Mouse (Mus musculus) heart, embryonic 11.5 days (tissue): ENCODE measurements at regions not wholly inside any gene's neighbourhood (a gene's known extent, or its start where the extent isn't known, plus 50 kb on each side); places are given as distances from the start of the nearest gene placed in this dataset.
A peak's percentile ranks its signal among the peaks of the same experiment; 100 is the strongest.

ENCODE experiments used
- ATAC-seq: fragments of 200-750 bp; cut with Nextera tagmentation; replicated peaks from 2 replicates; pipeline ENCODE4 v1.8.0; 2017; ENCODE audit warnings: moderate library complexity; ENCODE audit not compliant: insufficient number of reproducible peaks, low FRiP score, low TSS enrichment
- H3K27ac ChIP-seq: fragments of 300-500 bp; sonication (generic); 2 replicates; pipeline ENCODE4 v1.5.1; 2014; ENCODE audit warnings: mild to moderate bottlenecking, low read depth, low read length
- H3K27me3 ChIP-seq: fragments of 300-500 bp; sonication (generic); 2 replicates; pipeline ENCODE4 v1.6.1; 2014; ENCODE audit warnings: mild to moderate bottlenecking, low read length, mixed read lengths; ENCODE audit not compliant: control insufficient read depth, insufficient read depth
- H3K36me3 ChIP-seq: fragments of 300-500 bp; sonication (generic); 2 replicates; pipeline ENCODE4 v1.6.1; 2014; ENCODE audit warnings: mild to moderate bottlenecking, low read length, moderate library complexity, mixed read lengths; ENCODE audit not compliant: control insufficient read depth, insufficient read depth
- H3K4me1 ChIP-seq: fragments of 300-500 bp; sonication (generic); 2 replicates; pipeline ENCODE4 v1.6.1; 2014; ENCODE audit warnings: low read length; ENCODE audit not compliant: control insufficient read depth, insufficient read depth
- H3K4me2 ChIP-seq: fragments of 300-500 bp; sonication (generic); 2 replicates; pipeline ENCODE4 v1.6.1; 2014; ENCODE audit warnings: mild to moderate bottlenecking, moderate library complexity
- H3K4me3 ChIP-seq: fragments of 300-500 bp; sonication (generic); 2 replicates; pipeline ENCODE4 v1.5.1; 2014; ENCODE audit warnings: low read depth, low read length
- H3K9ac ChIP-seq: fragments of 300-500 bp; sonication (generic); 2 replicates; pipeline ENCODE4 v1.6.1; 2014; ENCODE audit warnings: mild to moderate bottlenecking, low read depth, low read length, moderate library complexity
- H3K9me3 ChIP-seq: fragments of 300-500 bp; sonication (generic); replicated peaks from 2 replicates; pipeline ENCODE4 v1.6.1; 2016; ENCODE audit warnings: low read length; ENCODE audit not compliant: control insufficient read depth
- WGBS: fragments of 180-500 bp; shearing (Covaris S2); extraction: QIAGEN DNeasy Blood & Tissue Kit; methylation state at CpG from one replicate; pipeline ENCODE4 v1.1.7; 2014; ENCODE audit not compliant: insufficient replicate concordance; 5-methylcytosine and 5-hydroxymethylcytosine counted together

DNA sequence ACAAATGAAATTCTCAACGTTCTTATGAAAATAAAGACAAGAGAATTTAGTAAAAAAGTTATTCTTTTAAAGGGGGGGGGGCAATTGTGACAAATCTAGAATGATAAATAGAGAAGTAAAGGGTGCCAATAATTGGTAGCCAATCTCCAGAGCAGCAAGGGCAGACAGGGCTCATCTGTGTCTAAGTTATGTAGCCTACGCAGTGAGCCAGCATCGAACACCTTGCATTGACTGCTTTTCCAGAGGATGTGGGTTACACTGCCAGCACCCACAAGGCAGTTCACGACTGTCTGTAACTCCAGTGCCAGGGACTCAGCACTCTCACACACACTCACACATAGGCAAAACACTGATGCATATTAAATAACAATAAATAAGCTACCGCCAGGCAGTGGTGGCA lies 94.7 kb upstream of the Ednrb start:
- H3K36me3 ChIP-seq, result no peaks in the 10 kb centered on the region
- H3K4me1 ChIP-seq, result no peaks in the 10 kb centered on the region
- H3K27ac ChIP-seq, result no peak overlapping the region
- no peak overlapping the region for H3K9ac ChIP-seq
- no peaks in the 10 kb centered on the region for H3K9me3 ChIP-seq
- ATAC-seq, result no peak
- no peak overlapping the region for H3K4me3 ChIP-seq
- 76% methylated on average over 5 of the region's 5 CpGs for WGBS
- no peak overlapping the region for H3K4me2 ChIP-seq
- no peaks in the 10 kb centered on the region for H3K27me3 ChIP-seq

DNA sequence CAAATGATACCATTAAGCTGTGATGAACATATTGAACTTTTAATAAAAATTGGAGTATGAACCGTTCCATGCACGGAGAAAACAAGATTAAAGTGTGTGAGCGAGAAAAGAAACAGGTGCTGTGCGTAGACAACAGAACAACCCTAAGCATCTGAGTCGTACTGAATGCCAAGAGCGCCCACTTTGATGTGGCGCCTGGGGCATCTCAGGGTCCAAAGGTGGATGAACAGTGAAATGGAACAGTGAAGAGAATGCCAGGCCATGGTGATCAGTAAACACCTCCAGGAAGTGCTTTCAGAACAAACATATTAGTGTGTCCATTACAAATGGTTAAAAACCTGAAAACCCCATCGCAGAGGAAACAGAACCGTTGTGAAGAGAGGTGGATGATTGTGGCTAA lies 94.0 kb upstream of the Ednrb start:
- Histone ChIP-seq H3K9ac (no peak overlapping the region), H3K9me3 (no peaks in the 10 kb centered on the region), H3K4me2 (no peak overlapping the region), H3K4me3 (no peak overlapping the region), H3K27ac (no peak overlapping the region), H3K4me1 (no peaks in the 10 kb centered on the region), H3K36me3 (no peaks in the 10 kb centered on the region), H3K27me3 (no peaks in the 10 kb centered on the region)
- WGBS, result 90% methylated on average over 9 of the region's 9 CpGs
- ATAC-seq, result no peak

DNA sequence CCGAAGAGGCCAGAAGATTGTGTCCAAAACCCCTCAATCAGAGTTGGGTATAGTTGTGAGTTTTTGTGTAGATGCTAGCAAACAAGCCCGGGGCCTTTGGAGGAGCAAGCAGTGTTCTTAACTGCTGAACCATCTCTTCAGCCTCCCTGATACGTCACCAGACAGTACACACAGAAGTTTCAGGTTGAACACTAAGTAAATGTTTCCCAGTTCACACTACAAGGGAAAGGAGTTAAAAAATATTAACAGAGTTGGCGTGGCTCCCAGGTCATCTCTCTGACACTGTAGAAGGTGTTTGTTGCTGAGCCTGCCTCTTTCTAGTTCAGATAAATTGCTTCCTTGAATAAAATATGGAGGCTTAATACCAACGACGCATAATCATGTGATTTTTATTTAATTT lies 93.5 kb upstream of the Ednrb start:
- no peak overlapping the region for H3K27ac ChIP-seq

DNA sequence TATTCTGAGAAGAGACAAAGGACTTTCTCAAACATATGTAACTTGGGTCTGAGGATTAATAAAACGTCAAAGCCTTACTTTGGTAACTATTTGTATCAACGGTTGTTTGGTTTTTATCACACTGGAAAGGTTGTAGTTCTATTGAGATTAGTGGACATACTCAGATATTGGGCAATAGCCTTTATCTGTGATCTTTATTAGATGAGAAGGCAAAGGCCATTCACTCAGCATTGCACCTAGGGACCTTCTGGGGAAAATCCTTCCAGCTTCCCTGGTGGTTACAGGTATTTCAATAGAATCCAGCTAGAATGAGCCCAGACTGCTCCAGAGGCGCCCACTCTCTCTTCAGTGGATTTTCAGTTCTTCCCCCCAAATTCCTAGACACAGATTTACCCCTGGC lies 89.6 kb upstream of the Ednrb start:
- H3K9me3 ChIP-seq, result no peaks in the 10 kb centered on the region
- no peaks in the 10 kb centered on the region for H3K36me3 ChIP-seq
- no peaks in the 10 kb centered on the region for H3K4me1 ChIP-seq
- WGBS, result 76% methylated on average over 3 of the region's 3 CpGs
- H3K4me2 ChIP-seq, result no peak overlapping the region
- H3K4me3 ChIP-seq, result no peak overlapping the region
- no peak for ATAC-seq
- H3K9ac ChIP-seq, result no peak overlapping the region
- H3K27ac ChIP-seq, result no peak overlapping the region
- H3K27me3 ChIP-seq, result no peaks in the 10 kb centered on the region

More for the DNA sequence above, 93.5 kb upstream of the Ednrb start:
- H3K4me3 ChIP-seq, result no peak overlapping the region
- no peaks in the 10 kb centered on the region for H3K4me1 ChIP-seq
- no peak overlapping the region for H3K9ac ChIP-seq
- H3K9me3 ChIP-seq, result no peaks in the 10 kb centered on the region
- 80% methylated on average over 6 of the region's 6 CpGs for WGBS
- no peak overlapping the region for H3K4me2 ChIP-seq
- H3K27me3 ChIP-seq, result no peaks in the 10 kb centered on the region
- H3K36me3 ChIP-seq, result no peaks in the 10 kb centered on the region
- no peak for ATAC-seq

DNA sequence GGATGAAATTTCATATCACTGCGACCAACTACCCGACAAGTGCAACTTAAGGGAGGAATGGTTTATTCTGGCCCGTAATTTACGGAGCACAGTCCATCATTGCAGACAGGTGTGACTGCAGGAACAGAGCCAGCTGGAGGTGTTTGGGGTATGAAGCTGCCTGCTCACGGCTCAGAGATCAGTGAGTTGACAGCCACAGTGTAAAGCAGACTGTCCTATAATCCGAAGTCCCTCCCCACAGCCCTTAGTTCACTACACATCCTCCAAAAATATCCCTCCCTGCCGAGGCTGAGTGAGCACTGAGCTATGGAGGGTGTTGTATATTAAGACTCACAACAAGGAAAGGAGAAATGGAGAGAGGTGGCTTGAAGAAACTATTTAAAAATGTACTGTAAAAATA lies 88.0 kb upstream of the Ednrb start:
- H3K36me3 ChIP-seq, result no peaks in the 10 kb centered on the region
- WGBS, result 68% methylated on average over 7 of the region's 7 CpGs
- H3K4me3 ChIP-seq, result no peak overlapping the region
- no peaks in the 10 kb centered on the region for H3K4me1 ChIP-seq
- H3K9me3 ChIP-seq, result no peaks in the 10 kb centered on the region
- ATAC-seq, result no peak
- H3K9ac ChIP-seq, result no peak overlapping the region
- no peak overlapping the region for H3K27ac ChIP-seq
- no peaks in the 10 kb centered on the region for H3K27me3 ChIP-seq
- no peak overlapping the region for H3K4me2 ChIP-seq

DNA sequence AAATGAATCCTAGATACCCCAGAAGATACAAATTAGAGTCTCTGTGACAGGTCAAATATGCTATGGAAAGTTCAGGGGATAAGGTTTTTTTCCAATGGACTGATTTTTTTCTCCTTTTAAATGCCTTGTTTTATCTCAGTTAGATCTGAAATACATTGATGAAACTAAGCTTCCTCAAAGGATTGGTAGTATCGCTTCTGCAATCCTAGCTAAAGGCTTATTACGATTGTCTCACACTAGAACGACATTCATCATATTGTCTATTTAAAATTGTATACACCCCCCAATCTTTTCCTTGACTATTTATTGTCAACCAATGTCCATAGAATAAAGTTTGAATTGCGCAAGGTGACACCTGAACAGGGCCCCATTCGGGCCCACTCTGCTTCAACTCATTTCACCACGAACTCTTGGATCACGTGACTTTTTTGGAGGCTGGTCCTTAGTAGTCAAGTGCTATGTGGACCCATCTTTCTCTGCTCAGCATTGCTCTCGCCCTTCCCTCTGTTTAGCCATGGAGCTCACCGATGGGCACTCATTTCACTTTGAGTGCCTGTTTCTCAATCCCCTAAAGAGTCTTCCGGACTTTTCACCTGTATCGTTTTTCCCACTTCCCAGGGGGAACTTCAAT lies 85.6 kb upstream of the Ednrb start:
- Histone ChIP-seq H3K4me2 (no peak overlapping the region), H3K27me3 (no peaks in the 10 kb centered on the region), H3K4me3 (no peak overlapping the region), H3K36me3 (no peaks in the 10 kb centered on the region), H3K9me3 (no peaks in the 10 kb centered on the region), H3K9ac (no peak overlapping the region), H3K4me1 (no peaks in the 10 kb centered on the region), H3K27ac (no peak overlapping the region)
- 87% methylated on average over 11 of the region's 11 CpGs for WGBS
- ATAC-seq, result no peak

DNA sequence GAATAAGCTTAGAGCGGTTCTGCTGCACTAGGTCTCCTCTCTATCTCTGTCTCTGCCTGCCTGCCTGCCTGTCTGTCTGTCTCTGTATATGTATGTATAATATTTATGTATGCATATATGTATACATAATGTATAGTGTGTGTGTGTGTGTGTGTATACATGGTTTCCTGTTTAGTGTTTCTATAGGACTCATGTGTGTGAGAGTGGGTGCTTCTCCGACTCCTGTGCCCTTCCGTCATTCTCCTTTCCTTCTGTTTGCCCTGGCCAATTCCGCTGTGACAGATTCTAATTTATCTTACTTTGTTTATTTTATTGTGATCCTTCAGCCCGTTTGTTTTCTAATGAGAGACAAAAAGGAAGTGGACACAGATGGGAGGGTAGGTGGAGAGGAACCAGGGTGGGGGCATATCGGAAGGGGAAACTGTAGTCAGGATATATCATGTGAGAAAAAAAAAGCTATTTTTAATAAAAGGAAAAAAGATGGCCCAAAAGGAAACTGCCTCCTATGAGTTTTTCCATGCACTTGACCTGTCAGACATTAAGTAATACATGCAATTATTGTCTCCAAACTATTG lies 85.0 kb upstream of the Ednrb start:
- Histone ChIP-seq H3K9me3 (no peaks in the 10 kb centered on the region), H3K27me3 (no peaks in the 10 kb centered on the region), H3K9ac (no peak overlapping the region), H3K4me1 (no peaks in the 10 kb centered on the region), H3K4me3 (no peak overlapping the region), H3K4me2 (no peak overlapping the region), H3K27ac (no peak overlapping the region), H3K36me3 (no peaks in the 10 kb centered on the region)
- ATAC-seq, result no peak
- WGBS, result 66% methylated on average over 6 of the region's 6 CpGs

DNA sequence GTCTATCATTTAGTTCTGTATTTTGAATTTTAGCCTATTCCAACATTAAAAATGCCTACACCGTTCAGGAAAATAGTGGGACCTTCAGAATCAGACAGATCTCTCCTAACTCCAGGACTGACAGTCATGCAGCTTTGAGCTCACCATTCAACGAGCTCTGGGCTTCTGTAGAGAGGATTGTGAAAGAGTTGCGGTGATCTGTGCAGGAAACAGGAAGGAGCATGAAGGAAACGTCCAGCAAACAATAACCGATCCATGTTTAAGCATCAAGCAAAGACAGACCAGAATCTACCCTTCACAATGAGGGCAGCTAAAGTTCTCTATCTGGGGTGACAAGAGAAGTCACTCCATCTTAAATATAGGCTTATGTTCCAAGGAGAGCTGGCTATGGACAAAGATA lies 76.0 kb upstream of the Ednrb start:
- H3K4me1 ChIP-seq, result no peaks in the 10 kb centered on the region; the same call in 1 of the 2 replicates
- H3K27me3 ChIP-seq, result no peaks in the 10 kb centered on the region
- no peak overlapping the region for H3K9ac ChIP-seq
- H3K36me3 ChIP-seq, result no peaks in the 10 kb centered on the region
- no peaks in the 10 kb centered on the region for H3K9me3 ChIP-seq
- no peak for ATAC-seq
- WGBS, result 60% methylated on average over 5 of the region's 5 CpGs
- peak overlapping the region; percentile 54; the same call in 1 of the 2 replicates for H3K27ac ChIP-seq
- H3K4me3 ChIP-seq, result no peak overlapping the region
- no peak overlapping the region for H3K4me2 ChIP-seq

DNA sequence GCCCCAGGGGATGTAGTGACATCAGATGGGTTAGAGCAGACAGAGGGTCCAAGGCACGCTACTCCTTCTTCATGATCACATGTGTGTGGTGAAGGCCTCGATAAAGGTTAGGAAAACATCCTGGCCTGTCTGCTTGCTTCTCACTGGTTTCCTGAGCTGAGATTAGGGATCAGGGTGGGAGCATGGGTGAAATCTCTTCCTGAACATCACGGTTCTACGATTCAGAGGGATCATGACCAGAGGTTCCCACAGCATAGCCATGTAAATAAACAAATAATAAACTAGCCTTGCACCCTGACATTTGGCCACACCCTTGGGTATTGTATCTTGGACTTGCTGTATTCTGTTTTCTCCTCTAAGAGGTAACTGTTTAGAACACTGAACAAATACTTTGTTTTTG lies 75.2 kb upstream of the Ednrb start:
- no peak overlapping the region for H3K27ac ChIP-seq
- H3K9ac ChIP-seq, result no peak overlapping the region
- H3K9me3 ChIP-seq, result no peaks in the 10 kb centered on the region
- H3K4me3 ChIP-seq, result no peak overlapping the region
- no peaks in the 10 kb centered on the region for H3K27me3 ChIP-seq
- no peak overlapping the region for H3K4me2 ChIP-seq
- H3K4me1 ChIP-seq, result no peaks in the 10 kb centered on the region; the same call in 1 of the 2 replicates
- 44% methylated on average over 4 of the region's 4 CpGs for WGBS
- ATAC-seq, result 0 out of 2 replicates have a peak, but pooled peaks have one; percentile 26
- no peaks in the 10 kb centered on the region for H3K36me3 ChIP-seq
